1 mouse cellular context compared by ENCODE assay signal in genomic region chr9:44352337-44352736, GRCm38 (mm10).
TF ChIP-seq lines count a peak whose summit lies in the region.

No protein-coding gene starts in this region.

TF ChIP-seq in ES-E14, 5 proteins besides CTCF, POLR2A, EP300 and RAD21:
- no peak for TF ChIP-seq MAFK (IDR thresholded peaks at IDR 0.05; ENCODE audit: insufficient read depth, low read depth, low read length)
- TF ChIP-seq ZC3H11A (IDR thresholded peaks at IDR 0.05; ENCODE audit: borderline replicate concordance, low read depth, low read length), result no peak
- TF ChIP-seq HCFC1 (IDR thresholded peaks at IDR 0.05; ENCODE audit: borderline replicate concordance, insufficient read depth, low read length), result no peak
- TF ChIP-seq CHD2 (IDR thresholded peaks at IDR 0.05; ENCODE audit: low read depth, low read length), result no peak
- TF ChIP-seq ZNF384 (IDR thresholded peaks at IDR 0.05; ENCODE audit: low read depth, low read length), result no peak
